Mouse (Mus musculus) kidney, adult 2 months (tissue): Measurements from ENCODE around the gene Tmbim1.

Experiments used
- CTCF ChIP-seq: fragments of 200-500 bp; conservative IDR thresholded peaks from 2 replicates; pipeline ENCODE4 v1.5.1; 2011; ENCODE audit warnings: low read depth, mild to moderate bottlenecking, control low read depth, low read length, moderate library complexity, mixed read lengths; ENCODE audit not compliant: insufficient read depth, insufficient read length
- POLR2A ChIP-seq: fragments of 200-500 bp; IDR thresholded peaks from one replicate; pipeline ENCODE4 v1.6.1; 2011; ENCODE audit warnings: low read depth, low read length, control low read depth

DNA sequence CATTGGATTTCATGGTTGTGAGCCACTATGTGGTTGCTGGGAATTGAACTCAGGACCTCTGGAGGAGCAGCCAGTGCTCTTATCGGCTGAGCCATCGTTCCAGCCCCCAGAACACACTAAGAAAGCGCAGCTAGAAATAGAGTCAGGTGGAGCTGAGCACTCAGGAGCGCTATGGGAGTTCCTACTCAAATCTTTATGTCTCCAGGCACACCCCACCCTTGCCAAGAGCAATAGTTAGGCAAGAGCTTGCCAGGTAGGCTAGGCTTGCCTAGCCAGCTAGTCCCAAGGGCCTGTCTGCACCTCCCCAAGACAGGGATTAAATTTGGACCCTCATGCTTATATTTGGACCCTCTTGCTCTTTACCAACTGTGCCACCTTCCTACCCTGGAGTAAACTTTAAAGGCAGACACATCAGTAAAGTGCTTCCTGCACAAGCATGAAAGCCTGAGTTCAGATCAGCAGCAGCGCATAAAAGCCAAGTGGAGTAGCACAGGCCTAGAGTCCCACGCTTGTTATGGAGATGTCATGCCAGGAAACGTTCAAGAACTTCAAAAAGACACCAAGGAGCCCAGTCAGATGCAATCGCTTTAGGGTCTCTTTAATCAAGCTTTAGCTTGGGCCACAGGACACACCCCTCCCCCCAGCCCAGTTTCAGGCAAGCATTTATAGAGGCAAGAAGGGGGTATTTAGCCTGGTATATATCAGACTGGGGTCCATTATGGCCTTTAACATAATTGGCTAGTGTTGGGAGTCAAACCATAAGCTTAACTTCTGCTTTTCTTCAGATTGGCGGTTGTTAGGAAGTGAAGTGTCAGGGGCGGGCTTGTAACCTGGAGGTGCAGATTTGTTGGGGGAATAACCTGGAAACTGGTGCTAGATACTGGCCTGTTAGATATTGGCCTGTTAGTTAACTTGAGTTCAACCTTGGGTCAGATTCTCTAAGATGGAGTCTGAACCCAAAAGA is 2.9 kb upstream of the Tmbim1 start:
- TF ChIP-seq POLR2A (no peak), CTCF (no peak)
